Mouse (Mus musculus): Measurements from ENCODE around the gene Adamtsl4. TPM values are rescaled to one million over a fixed set of nuclear protein-coding genes. Genes with fewer than 3 reads are reported as not detected.

The Adamtsl4 gene
- polyA plus RNA-seq, 1 experiment from 2014 or later: 0.74 TPM

GRCm38 (mm10) chr3:95661945-95662715 is 25.6 kb downstream of the Adamtsl4 start:
- Histone ChIP-seq H3K36me3 (ENCODE audit: control insufficient read depth, insufficient read depth) (peaks cover 35% of the 10 kb centered on the region), H3K4me2 (ENCODE audit: low read depth, low read length) (peak overlapping the region; percentile 83), H3K4me1 (ENCODE audit: control insufficient read depth, low read depth, low read length) (peaks cover 70% of the 10 kb centered on the region), H3K9ac (ENCODE audit: low read depth, low read length) (0 out of 2 replicates have a peak overlapping the region, but pooled peaks have one; percentile 8), H3K27me3 (ENCODE audit: control insufficient read depth, insufficient read depth, low read depth, low read length) (no peaks in the 10 kb centered on the region), H3K4me3 (ENCODE audit: low read depth, low read length) (peak overlapping the region; percentile 30), H3K27ac (ENCODE audit: low read length) (peak overlapping the region; percentile 56), H3K9me3 (replicated peaks; ENCODE audit: control insufficient read depth, low read length) (no peaks in the 10 kb centered on the region)
- no peak for ATAC-seq (ENCODE audit: low read depth)
- 19% methylated on average over 7 of the region's 7 CpGs for WGBS (ENCODE audit: insufficient replicate concordance)

- WGBS (ENCODE audit: insufficient replicate concordance): 18% methylated on average over 2 of the region's 2 CpGs
- H3K9ac ChIP-seq (ENCODE audit: low read depth, low read length): peak overlapping the region; percentile 99
- no peaks in the 10 kb centered on the region for H3K27me3 ChIP-seq (ENCODE audit: control insufficient read depth, insufficient read depth, low read depth, low read length)
- H3K4me2 ChIP-seq (ENCODE audit: low read depth, low read length): peak overlapping the region; percentile 83
- no peak for ATAC-seq (ENCODE audit: low read depth)
- peaks cover 59% of the 10 kb centered on the region for H3K4me1 ChIP-seq (ENCODE audit: control insufficient read depth, low read depth, low read length)
- no peaks in the 10 kb centered on the region for H3K9me3 ChIP-seq (replicated peaks; ENCODE audit: control insufficient read depth, low read length)
- peak overlapping the region; percentile 99 for H3K4me3 ChIP-seq (ENCODE audit: low read depth, low read length)
- H3K27ac ChIP-seq (ENCODE audit: low read length): peak overlapping the region; percentile 97
- peaks cover 35% of the 10 kb centered on the region for H3K36me3 ChIP-seq (ENCODE audit: control insufficient read depth, insufficient read depth)
Measured at GRCm38 (mm10) chr3:95660788-95661478, 26.8 kb downstream of the Adamtsl4 start.

- Histone ChIP-seq H3K9me3 (replicated peaks; ENCODE audit: control insufficient read depth, low read length) (no peaks in the 10 kb centered on the region), H3K4me1 (ENCODE audit: control insufficient read depth, low read depth, low read length) (peaks cover 52% of the 10 kb centered on the region), H3K4me2 (ENCODE audit: low read depth, low read length) (peak overlapping the region; percentile 83), H3K9ac (ENCODE audit: low read depth, low read length) (peak overlapping the region; percentile 99), H3K27ac (ENCODE audit: low read length) (peak overlapping the region; percentile 97), H3K36me3 (ENCODE audit: control insufficient read depth, insufficient read depth) (peaks cover 35% of the 10 kb centered on the region), H3K4me3 (ENCODE audit: low read depth, low read length) (peak overlapping the region; percentile 99), H3K27me3 (ENCODE audit: control insufficient read depth, insufficient read depth, low read depth, low read length) (no peaks in the 10 kb centered on the region)
- no peak for ATAC-seq (ENCODE audit: low read depth)
- under 1% methylated on average over 8 of the region's 8 CpGs for WGBS (ENCODE audit: insufficient replicate concordance)
Measured at GRCm38 (mm10) chr3:95659948-95660347, 27.8 kb downstream of the Adamtsl4 start.

GRCm38 (mm10) chr3:95658868-95659712 is 28.6 kb downstream of the Adamtsl4 start:
- Histone ChIP-seq H3K4me2 (ENCODE audit: low read depth, low read length) (peak overlapping the region; percentile 83), H3K27ac (ENCODE audit: low read length) (peak overlapping the region; percentile 97), H3K36me3 (ENCODE audit: control insufficient read depth, insufficient read depth) (peaks cover 28% of the 10 kb centered on the region), H3K4me3 (ENCODE audit: low read depth, low read length) (peak overlapping the region; percentile 99), H3K9ac (ENCODE audit: low read depth, low read length) (peak overlapping the region; percentile 99), H3K4me1 (ENCODE audit: control insufficient read depth, low read depth, low read length) (peaks cover 48% of the 10 kb centered on the region), H3K27me3 (ENCODE audit: control insufficient read depth, insufficient read depth, low read depth, low read length) (no peaks in the 10 kb centered on the region), H3K9me3 (replicated peaks; ENCODE audit: control insufficient read depth, low read length) (no peaks in the 10 kb centered on the region)
- peak; percentile 25 for ATAC-seq (ENCODE audit: low read depth)
- under 1% methylated on average over 93 of the region's 113 CpGs for WGBS (ENCODE audit: insufficient replicate concordance)

GRCm38 (mm10) chr3:95658236-95658867 is 29.4 kb downstream of the Adamtsl4 start, which contains the start of gene Mcl1:
Gene Mcl1, plus strand, starts transcription at chr3:95658788.
- 0% methylated on average over 43 of the region's 43 CpGs for WGBS (ENCODE audit: insufficient replicate concordance)
- Histone ChIP-seq H3K4me3 (ENCODE audit: low read depth, low read length) (peak within 1 kb of the TSS; percentile 99), H3K9ac (ENCODE audit: low read depth, low read length) (peak within 1 kb of the TSS; percentile 99), H3K27me3 (ENCODE audit: control insufficient read depth, insufficient read depth, low read depth, low read length) (no peaks in the 10 kb centered on the region), H3K9me3 (replicated peaks; ENCODE audit: control insufficient read depth, low read length) (no peaks in the 10 kb centered on the region), H3K4me2 (ENCODE audit: low read depth, low read length) (peak within 1 kb of the TSS; percentile 83), H3K4me1 (ENCODE audit: control insufficient read depth, low read depth, low read length) (peaks cover 43% of the 10 kb centered on the region), H3K36me3 (ENCODE audit: control insufficient read depth, insufficient read depth) (peaks cover 21% of the 10 kb centered on the region), H3K27ac (ENCODE audit: low read length) (peak within 1 kb of the TSS; percentile 97)
- ATAC-seq (ENCODE audit: low read depth): peak; percentile 93

GRCm38 (mm10) chr3:95657711-95658110 is 30.0 kb downstream of the Adamtsl4 start:
- Histone ChIP-seq H3K4me1 (ENCODE audit: control insufficient read depth, low read depth, low read length) (peaks cover 39% of the 10 kb centered on the region), H3K27me3 (ENCODE audit: control insufficient read depth, insufficient read depth, low read depth, low read length) (no peaks in the 10 kb centered on the region), H3K27ac (ENCODE audit: low read length) (peak overlapping the region; percentile 97), H3K9me3 (replicated peaks; ENCODE audit: control insufficient read depth, low read length) (no peaks in the 10 kb centered on the region), H3K4me3 (ENCODE audit: low read depth, low read length) (peak overlapping the region; percentile 99), H3K9ac (ENCODE audit: low read depth, low read length) (peak overlapping the region; percentile 99), H3K4me2 (ENCODE audit: low read depth, low read length) (peak overlapping the region; percentile 82), H3K36me3 (ENCODE audit: control insufficient read depth, insufficient read depth) (peaks cover 16% of the 10 kb centered on the region)
- WGBS (ENCODE audit: insufficient replicate concordance): 67% methylated on average over 3 of the region's 3 CpGs
- ATAC-seq (ENCODE audit: low read depth): no peak

GRCm38 (mm10) chr3:95657108-95657507 is 30.6 kb downstream of the Adamtsl4 start:
- peaks cover 39% of the 10 kb centered on the region for H3K4me1 ChIP-seq (ENCODE audit: control insufficient read depth, low read depth, low read length)
- H3K4me3 ChIP-seq (ENCODE audit: low read depth, low read length): no peak overlapping the region
- WGBS (ENCODE audit: insufficient replicate concordance): 67% methylated on average over 3 of the region's 3 CpGs
- peak overlapping the region; percentile 97; the same call in 1 of the 2 replicates for H3K27ac ChIP-seq (ENCODE audit: low read length)
- peaks cover 12% of the 10 kb centered on the region for H3K36me3 ChIP-seq (ENCODE audit: control insufficient read depth, insufficient read depth)
- no peaks in the 10 kb centered on the region for H3K27me3 ChIP-seq (ENCODE audit: control insufficient read depth, insufficient read depth, low read depth, low read length)
- H3K4me2 ChIP-seq (ENCODE audit: low read depth, low read length): no peak overlapping the region
- no peak for ATAC-seq (ENCODE audit: low read depth)
- no peak overlapping the region for H3K9ac ChIP-seq (ENCODE audit: low read depth, low read length)
- H3K9me3 ChIP-seq (replicated peaks; ENCODE audit: control insufficient read depth, low read length): no peaks in the 10 kb centered on the region

GRCm38 (mm10) chr3:95655437-95655836 is 32.3 kb downstream of the Adamtsl4 start:
- H3K36me3 ChIP-seq (ENCODE audit: control insufficient read depth, insufficient read depth): peaks cover 5% of the 10 kb centered on the region; the same call in 1 of the 2 replicates
- H3K27ac ChIP-seq (ENCODE audit: low read length): no peak overlapping the region
- H3K9me3 ChIP-seq (replicated peaks; ENCODE audit: control insufficient read depth, low read length): no peaks in the 10 kb centered on the region
- no peak overlapping the region for H3K4me3 ChIP-seq (ENCODE audit: low read depth, low read length)
- ATAC-seq (ENCODE audit: low read depth): no peak
- no peaks in the 10 kb centered on the region for H3K27me3 ChIP-seq (ENCODE audit: control insufficient read depth, insufficient read depth, low read depth, low read length)
- H3K4me1 ChIP-seq (ENCODE audit: control insufficient read depth, low read depth, low read length): peaks cover 30% of the 10 kb centered on the region
- 80% methylated on average over 5 of the region's 5 CpGs for WGBS (ENCODE audit: insufficient replicate concordance)
- H3K4me2 ChIP-seq (ENCODE audit: low read depth, low read length): no peak overlapping the region
- H3K9ac ChIP-seq (ENCODE audit: low read depth, low read length): no peak overlapping the region
